Mouse (Mus musculus): ENCODE measurements at regions not wholly inside any gene's neighbourhood (a gene's known extent, or its start where the extent isn't known, plus 50 kb on each side); places are given as distances from the start of the nearest gene placed in this dataset.

DNA sequence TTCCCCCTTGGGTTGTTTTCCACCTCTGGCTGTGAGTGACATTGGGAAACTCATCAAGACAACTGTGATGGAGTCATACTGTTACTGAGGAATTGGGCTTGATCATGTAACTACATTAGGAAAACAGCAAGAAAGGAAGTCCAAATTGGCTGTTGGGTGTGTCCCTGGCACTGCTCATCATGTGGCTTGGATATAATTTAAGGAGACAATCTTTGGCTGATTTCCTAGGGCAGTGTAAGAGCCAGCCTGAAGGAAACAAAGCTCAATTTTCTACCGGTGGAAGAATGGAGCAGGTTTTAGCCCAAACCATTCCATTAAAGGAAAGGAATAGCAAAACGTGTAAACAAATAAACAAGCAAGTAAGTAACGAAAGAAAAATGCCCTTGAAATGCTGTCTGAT, 310.4 kb downstream of the Gm10295 start:
- TF ChIP-seq CTCF (IDR thresholded peaks at IDR 0.05; ENCODE audit: low read depth) = no peak
- TF ChIP-seq EP300 (IDR thresholded peaks at IDR 0.05; ENCODE audit: low read depth) = no peak

Measured in heart, postnatal 0 days (tissue).